28 mouse cellular contexts compared by ENCODE assay signal in genomic region chr2:83668052-83668451, GRCm38 (mm10).
"Had no signal": no experiment of that assay in that cellular context is flagged by ENCODE, and none has a peak within 500 bp of the region (broad histone marks: within the 10 kb centered on the region; RNA-seq: fewer than 3 reads in every experiment).

No protein-coding gene starts in this region.

- H3K27ac ChIP-seq: embryonic facial prominence, embryonic 10.5 days; embryonic facial prominence, embryonic 12.5 days; embryonic facial prominence, embryonic 13.5 days; embryonic facial prominence, embryonic 15.5 days; forebrain, embryonic 10.5 days; forebrain, embryonic 12.5 days; forebrain, embryonic 13.5 days; forebrain, embryonic 15.5 days; gastrocnemius, adult 2 months had no signal

- H3K4me1 ChIP-seq: embryonic facial prominence, embryonic 12.5 days; embryonic facial prominence, embryonic 13.5 days; embryonic facial prominence, embryonic 15.5 days; forebrain, embryonic 10.5 days; forebrain, embryonic 12.5 days; forebrain, embryonic 13.5 days; forebrain, embryonic 15.5 days had no signal

- H3K27me3 ChIP-seq: embryonic facial prominence, embryonic 12.5 days; embryonic facial prominence, embryonic 13.5 days; embryonic facial prominence, embryonic 15.5 days; forebrain, embryonic 12.5 days; forebrain, embryonic 13.5 days; forebrain, embryonic 15.5 days had no signal

- H3K4me2 ChIP-seq: embryonic facial prominence, embryonic 12.5 days; embryonic facial prominence, embryonic 13.5 days; embryonic facial prominence, embryonic 15.5 days; forebrain, embryonic 12.5 days; forebrain, embryonic 13.5 days; forebrain, embryonic 15.5 days had no signal

- ATAC-seq: forebrain, embryonic 13.5 days; forebrain, embryonic 14.5 days; forebrain, embryonic 15.5 days; forebrain, embryonic 16.5 days; forebrain, postnatal 0 days had no signal

- H3K9me3 ChIP-seq: embryonic facial prominence, embryonic 10.5 days; embryonic facial prominence, embryonic 12.5 days; embryonic facial prominence, embryonic 13.5 days; embryonic facial prominence, embryonic 15.5 days; forebrain, embryonic 10.5 days; forebrain, embryonic 12.5 days; forebrain, embryonic 13.5 days; forebrain, embryonic 15.5 days had no signal

- H3K4me3 ChIP-seq: embryonic facial prominence, embryonic 10.5 days; embryonic facial prominence, embryonic 12.5 days; embryonic facial prominence, embryonic 13.5 days; embryonic facial prominence, embryonic 15.5 days; erythroblast, embryonic 14.5 days; forebrain, embryonic 10.5 days; forebrain, embryonic 12.5 days; forebrain, embryonic 13.5 days; forebrain, embryonic 15.5 days; gastrocnemius, adult 2 months had no signal

- DNase-seq: cerebellum, adult 18-20 months; cerebellum, adult 2 months; cerebellum, adult 8-10 months; cerebellum, adult 9-10 months; cerebellum, adult 9-11 months; cerebellum, postnatal 10 days; cerebellum, postnatal 14 days; cerebellum, postnatal 25 days; cerebellum, postnatal 36 days; embryo, embryonic 11 days; forebrain, postnatal 0 days; gastrocnemius, adult 2 months; gastrocnemius, postnatal 10 days; gastrocnemius, postnatal 14 days; gastrocnemius, postnatal 25 days; gastrocnemius, postnatal 36 days; heart, adult 11 months had no signal

- H3K9ac ChIP-seq: embryonic facial prominence, embryonic 12.5 days; embryonic facial prominence, embryonic 13.5 days; embryonic facial prominence, embryonic 15.5 days; forebrain, embryonic 12.5 days; forebrain, embryonic 13.5 days; forebrain, embryonic 15.5 days; forebrain, postnatal 0 days had no signal
